In genomic region chr3:85264963-85265362, GRCm38 (mm10) we compare ENCODE assay signal across 20 mouse cellular contexts.
DNase-seq lines count a peak whose midpoint lies in the region; ATAC-seq and TF ChIP-seq lines count a peak whose summit lies in the region.
"Had no signal": no experiment of that assay in that cellular context is flagged by ENCODE, and none has a peak within 500 bp of the region (broad histone marks: within the 10 kb centered on the region; RNA-seq: fewer than 3 reads in every experiment).

No protein-coding gene starts in this region.

- no peak overlapping the region for H3K4me2 ChIP-seq in embryonic facial prominence, embryonic 14.5 days (ENCODE audit: low read depth, low read length)
- H3K4me2 ChIP-seq: forebrain, embryonic 15.5 days; hindbrain, embryonic 13.5 days had no signal

- intact Hi-C loops in left cerebral cortex, postnatal 14 days (cut with DNase I), result no loop called here

- DNase-seq in embryonic facial prominence, embryonic 14.5 days (ENCODE audit: low spot score), result peak; percentile 15
- DNase-seq in embryonic facial prominence, embryonic 10.5 days (ENCODE audit: low spot score), result no peak
- DNase-seq in layer of hippocampus, adult 9-11 months, result peak; percentile 22
- DNase-seq in layer of hippocampus, adult 9-10 months (ENCODE audit: low spot score), result no peak
- DNase-seq in left cerebral cortex, postnatal 14 days (ENCODE audit: low spot score in 2 of 2), result peak; percentile 9 to 28
- DNase-seq in left cerebral cortex, adult 18-20 months (ENCODE audit: low spot score in 2 of 2), result no peak
- DNase-seq in gastrocnemius, adult 8-10 months (ENCODE audit: low spot score in 2 of 2), result no peak
- DNase-seq: adrenal gland, postnatal 14 days; B cell, adult 2 months; cerebellum, adult 18-20 months; cerebellum, adult 9-11 months; cerebellum, postnatal 36 days; gastrocnemius, postnatal 10 days; heart, postnatal 10 days had no signal

- no peak for TF ChIP-seq CTCF in cortical plate, adult 2 months (IDR thresholded peaks at IDR 0.05; ENCODE audit: extremely low read depth, insufficient read depth, low read length)

- no peaks in the 10 kb centered on the region for H3K36me3 ChIP-seq in embryonic facial prominence, embryonic 14.5 days (ENCODE audit: control insufficient read depth, insufficient read depth, low read length)
- H3K36me3 ChIP-seq in embryonic facial prominence, embryonic 10.5 days (replicated peaks), result no peaks in the 10 kb centered on the region
- H3K36me3 ChIP-seq: forebrain, embryonic 15.5 days; heart, embryonic 10.5 days; hindbrain, embryonic 13.5 days had no signal

- H3K9ac ChIP-seq in embryonic facial prominence, embryonic 14.5 days (ENCODE audit: low read depth, low read length), result no peak overlapping the region
- H3K9ac ChIP-seq: forebrain, embryonic 15.5 days; hindbrain, embryonic 13.5 days had no signal

- no peak for TF ChIP-seq POLR2A in cortical plate, adult 2 months (IDR thresholded peaks at IDR 0.05; ENCODE audit: extremely low read depth, insufficient read depth, low read length)

- H3K4me3 ChIP-seq in embryonic facial prominence, embryonic 14.5 days (ENCODE audit: low read depth, low read length), result no peak overlapping the region
- no peak overlapping the region for H3K4me3 ChIP-seq in embryonic facial prominence, embryonic 10.5 days
- no peak overlapping the region for H3K4me3 ChIP-seq in cortical plate, adult 2 months (ENCODE audit: insufficient read depth, low read length)
- H3K4me3 ChIP-seq: forebrain, embryonic 15.5 days; heart, embryonic 10.5 days; hindbrain, embryonic 13.5 days had no signal

- H3K9me3 ChIP-seq in embryonic facial prominence, embryonic 14.5 days (ENCODE audit: control insufficient read depth, low read length), result 0 out of 2 replicates have a peak, but pooled peaks cover 3% of the 10 kb centered on the region
- H3K9me3 ChIP-seq in embryonic facial prominence, embryonic 10.5 days, result no peaks in the 10 kb centered on the region
- H3K9me3 ChIP-seq: forebrain, embryonic 15.5 days; heart, embryonic 10.5 days; hindbrain, embryonic 13.5 days had no signal

- WGBS in embryonic facial prominence, embryonic 14.5 days, result 75% methylated on average over 2 of the region's 2 CpGs
- 88% methylated on average over 2 of the region's 2 CpGs for WGBS in embryonic facial prominence, embryonic 10.5 days

- no peaks in the 10 kb centered on the region for H3K4me1 ChIP-seq in embryonic facial prominence, embryonic 14.5 days (ENCODE audit: control insufficient read depth, insufficient read depth, low read length)
- no peaks in the 10 kb centered on the region for H3K4me1 ChIP-seq in embryonic facial prominence, embryonic 10.5 days
- peaks cover 4% of the 10 kb centered on the region for H3K4me1 ChIP-seq in cortical plate, adult 2 months (ENCODE audit: control insufficient read depth, insufficient read depth, low read length)
- H3K4me1 ChIP-seq: forebrain, embryonic 15.5 days; hindbrain, embryonic 13.5 days had no signal

- H3K27me3 ChIP-seq in embryonic facial prominence, embryonic 14.5 days (replicated peaks; ENCODE audit: control insufficient read depth, insufficient read depth, low read length), result no peaks in the 10 kb centered on the region
- H3K27me3 ChIP-seq in embryonic facial prominence, embryonic 10.5 days (replicated peaks; ENCODE audit: low read depth, poor library complexity, severe bottlenecking), result no peaks in the 10 kb centered on the region
- H3K27me3 ChIP-seq: forebrain, embryonic 15.5 days; hindbrain, embryonic 13.5 days had no signal

- ATAC-seq in embryonic facial prominence, embryonic 14.5 days (ENCODE audit: low read depth), result no peak
- ATAC-seq: CD4-positive, CD25-positive, alpha-beta regulatory T cell, adult 4 months; forebrain, embryonic 15.5 days; hindbrain, postnatal 0 days had no signal

- H3K27ac ChIP-seq in embryonic facial prominence, embryonic 14.5 days (replicated peaks; ENCODE audit: low read depth, low read length), result no peak overlapping the region
- no peak overlapping the region for H3K27ac ChIP-seq in embryonic facial prominence, embryonic 10.5 days (replicated peaks)
- H3K27ac ChIP-seq in cortical plate, adult 2 months (ENCODE audit: insufficient read depth, low read length), result 0 out of 2 replicates have a peak overlapping the region, but pooled peaks have one; percentile 77
- H3K27ac ChIP-seq: forebrain, embryonic 15.5 days; hindbrain, embryonic 13.5 days; hindbrain, postnatal 0 days had no signal

Comparison
In these comparisons a context has a peak if more than half of its experiments do, and no peak if none do; other contexts are left out.
1. DNase-seq: peak in embryonic facial prominence, embryonic 14.5 days (single experiment), layer of hippocampus, adult 9-11 months (single experiment) and left cerebral cortex, postnatal 14 days (2 of 2); none in embryonic facial prominence, embryonic 10.5 days (single experiment), layer of hippocampus, adult 9-10 months (single experiment), left cerebral cortex, adult 18-20 months (0 of 2) and gastrocnemius, adult 8-10 months (0 of 2).